28 mouse cellular contexts compared by ENCODE assay signal in the genomic region with DNA sequence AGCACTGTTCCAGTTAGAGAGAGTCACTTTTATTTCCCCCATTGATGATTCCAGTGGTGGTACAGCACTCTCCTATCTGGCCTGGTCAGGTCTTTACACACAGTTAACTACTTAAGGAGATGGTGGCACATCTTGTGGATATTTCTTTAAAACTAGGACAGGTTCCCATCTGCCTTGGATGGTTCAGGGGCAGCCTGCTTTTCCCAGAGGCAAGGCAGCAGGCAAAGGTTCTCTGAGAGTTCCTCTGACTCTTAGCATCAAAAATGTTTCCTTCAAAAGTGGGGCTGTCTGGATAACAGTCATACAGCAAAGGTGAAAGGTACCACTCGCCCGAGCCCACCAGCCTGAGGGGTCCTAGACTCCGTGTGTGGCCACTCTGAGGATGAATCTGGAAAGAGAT.
"Had no signal": no experiment of that assay in that cellular context is flagged by ENCODE, and none has a peak within 500 bp of the region (broad histone marks: within the 10 kb centered on the region; RNA-seq: fewer than 3 reads in every experiment).

No protein-coding gene starts in this region.

- H3K4me3 ChIP-seq: limb, embryonic 10.5 days; limb, embryonic 12.5 days; limb, embryonic 13.5 days; limb, embryonic 15.5 days; liver, embryonic 12.5 days; liver, embryonic 13.5 days; liver, embryonic 15.5 days; lung, embryonic 15.5 days; megakaryocyte, embryonic 14.5 days; midbrain, embryonic 10.5 days; midbrain, embryonic 12.5 days; midbrain, embryonic 13.5 days; midbrain, embryonic 15.5 days; myocyte; neural tube, embryonic 12.5 days had no signal

- H3K27ac ChIP-seq: limb, embryonic 10.5 days; limb, embryonic 12.5 days; limb, embryonic 13.5 days; limb, embryonic 15.5 days; liver, embryonic 12.5 days; liver, embryonic 13.5 days; liver, embryonic 14.5 days; liver, embryonic 15.5 days; lung, embryonic 15.5 days; macrophage; midbrain, embryonic 10.5 days; midbrain, embryonic 12.5 days; midbrain, embryonic 13.5 days; midbrain, embryonic 15.5 days; neural tube, embryonic 12.5 days had no signal

- H3K36me3 ChIP-seq: limb, embryonic 10.5 days; limb, embryonic 12.5 days; limb, embryonic 13.5 days; limb, embryonic 15.5 days; liver, embryonic 12.5 days; liver, embryonic 13.5 days; liver, embryonic 15.5 days; lung, embryonic 15.5 days; midbrain, embryonic 10.5 days; midbrain, embryonic 12.5 days; midbrain, embryonic 13.5 days; midbrain, embryonic 15.5 days; neural tube, embryonic 12.5 days had no signal

- H3K27me3 ChIP-seq: limb, embryonic 12.5 days; limb, embryonic 13.5 days; limb, embryonic 15.5 days; liver, embryonic 12.5 days; liver, embryonic 13.5 days; liver, embryonic 15.5 days; lung, embryonic 15.5 days; megakaryocyte, embryonic 14.5 days; midbrain, embryonic 12.5 days; midbrain, embryonic 13.5 days; midbrain, embryonic 15.5 days; neural tube, embryonic 12.5 days had no signal

- H3K9me3 ChIP-seq: limb, embryonic 10.5 days; limb, embryonic 12.5 days; limb, embryonic 13.5 days; limb, embryonic 15.5 days; liver, embryonic 12.5 days; liver, embryonic 13.5 days; liver, embryonic 15.5 days; lung, embryonic 15.5 days; megakaryocyte, embryonic 14.5 days; midbrain, embryonic 10.5 days; midbrain, embryonic 12.5 days; midbrain, embryonic 13.5 days; midbrain, embryonic 15.5 days; neural tube, embryonic 12.5 days had no signal

- H3K4me1 ChIP-seq: limb, embryonic 10.5 days; limb, embryonic 12.5 days; limb, embryonic 13.5 days; limb, embryonic 15.5 days; liver, embryonic 12.5 days; liver, embryonic 13.5 days; liver, embryonic 15.5 days; lung, embryonic 15.5 days; megakaryocyte, embryonic 14.5 days; midbrain, embryonic 12.5 days; neural tube, embryonic 12.5 days had no signal

- H3K9ac ChIP-seq: limb, embryonic 12.5 days; limb, embryonic 13.5 days; limb, embryonic 15.5 days; liver, embryonic 12.5 days; liver, embryonic 13.5 days; liver, embryonic 14.5 days; liver, embryonic 15.5 days; liver, postnatal 0 days; lung, embryonic 14.5 days; lung, embryonic 15.5 days; midbrain, embryonic 12.5 days; midbrain, embryonic 13.5 days; midbrain, embryonic 15.5 days; neural tube, embryonic 12.5 days had no signal

- DNase-seq: left cerebral cortex, postnatal 4 days; liver; liver, embryonic 13.5 days; liver, postnatal 0 days; lung, adult 18-20 months; lung, adult 2 months; lung, embryonic 14.5 days; lung, postnatal 10 days; lung, postnatal 14 days; lung, postnatal 36 days; lung, postnatal 4 days; midbrain, embryonic 14.5 days had no signal
